Mouse (Mus musculus) stomach, embryonic 15.5 days (tissue): ENCODE measurements around the gene Nenf. TPM values are rescaled to one million over a fixed set of nuclear protein-coding genes. Genes with fewer than 3 reads are reported as not detected.
A peak's percentile ranks its signal among the peaks of the same experiment; 100 is the strongest.

Source experiments
- ATAC-seq: fragments of 200-750 bp; cut with Nextera tagmentation; 2 replicates; pipeline ENCODE4 v1.8.0; 2017; ENCODE audit warnings: low read depth, moderate number of reproducible peaks, moderate TSS enrichment; ENCODE audit not compliant: insufficient read depth, low FRiP score
- H3K27ac ChIP-seq: fragments of 300-500 bp; sonication (generic); 2 replicates; pipeline ENCODE4 v1.5.1; 2015; ENCODE audit warnings: mild to moderate bottlenecking, inconsistent platforms
- H3K27me3 ChIP-seq: fragments of 300-500 bp; sonication (generic); replicated peaks from 2 replicates; pipeline ENCODE4 v1.6.1; 2015; ENCODE audit warnings: inconsistent platforms
- H3K36me3 ChIP-seq: fragments of 300-500 bp; sonication (generic); 2 replicates; pipeline ENCODE4 v1.6.1; 2015; ENCODE audit warnings: inconsistent platforms
- H3K4me1 ChIP-seq: fragments of 300-500 bp; sonication (generic); 2 replicates; pipeline ENCODE4 v1.6.1; 2015; ENCODE audit warnings: inconsistent platforms
- H3K4me2 ChIP-seq: fragments of 300-500 bp; sonication (generic); 2 replicates; pipeline ENCODE4 v1.6.1; 2015; ENCODE audit warnings: mild to moderate bottlenecking, inconsistent platforms
- H3K4me3 ChIP-seq: fragments of 300-500 bp; sonication (generic); replicated peaks from 2 replicates; pipeline ENCODE4 v1.5.1; 2015; ENCODE audit warnings: inconsistent platforms
- H3K9ac ChIP-seq: fragments of 300-500 bp; sonication (generic); 2 replicates; pipeline ENCODE4 v1.6.1; 2015; ENCODE audit warnings: inconsistent platforms
- H3K9me3 ChIP-seq: fragments of 300-500 bp; sonication (generic); 2 replicates; pipeline ENCODE4 v1.6.1; 2016; ENCODE audit warnings: inconsistent platforms
- WGBS: fragments of 180-500 bp; shearing (Covaris S2); methylation state at CpG from one replicate; pipeline ENCODE4 v1.1.7; 2015; 5-methylcytosine and 5-hydroxymethylcytosine counted together
- polyA plus RNA-seq: library from polyadenylated mRNA; unstranded; fragments of >200 nt; fragmentation: Nextera tagmentation; extraction: Ambion mirVana; gene quantifications from 2 replicates; pipeline ENCODE4 v1.2.1, GENCODE M21; 2015

The Nenf gene
- polyA plus RNA-seq, 1 experiment from 2014 or later = 110 TPM

DNA sequence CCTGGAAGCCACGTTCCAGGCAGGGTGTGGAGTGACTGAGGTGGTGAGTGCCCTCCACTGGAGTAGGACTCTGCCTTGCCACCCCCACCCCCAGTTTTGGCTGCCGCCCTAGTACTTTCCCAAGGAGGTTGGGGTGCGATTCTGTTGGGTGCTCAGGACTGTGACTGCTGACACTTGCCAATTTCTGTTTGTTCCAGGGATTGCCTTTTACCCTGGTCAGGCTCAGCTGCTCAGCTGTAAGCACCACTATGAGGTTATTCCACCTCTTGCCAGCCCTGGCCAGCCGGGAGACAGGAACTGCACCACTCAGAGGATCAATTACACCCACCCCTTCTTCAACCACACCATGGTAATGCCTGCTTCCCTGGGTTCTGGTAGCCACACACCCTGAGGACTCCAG, 22.5 kb upstream of the Nenf start:
- no peaks in the 10 kb centered on the region for H3K4me1 ChIP-seq
- H3K9ac ChIP-seq = no peak overlapping the region
- no peak for ATAC-seq
- H3K9me3 ChIP-seq = no peaks in the 10 kb centered on the region
- no peaks in the 10 kb centered on the region for H3K27me3 ChIP-seq
- peaks cover 27% of the 10 kb centered on the region for H3K36me3 ChIP-seq
- 82% methylated on average over 4 of the region's 4 CpGs for WGBS
- H3K4me3 ChIP-seq = no peak overlapping the region
- no peak overlapping the region for H3K27ac ChIP-seq
- no peak overlapping the region for H3K4me2 ChIP-seq

- Histone ChIP-seq H3K4me1 (no peaks in the 10 kb centered on the region), H3K27ac (no peak overlapping the region), H3K9ac (no peak overlapping the region), H3K4me2 (no peak overlapping the region), H3K36me3 (peaks cover 27% of the 10 kb centered on the region), H3K9me3 (no peaks in the 10 kb centered on the region), H3K4me3 (no peak overlapping the region), H3K27me3 (no peaks in the 10 kb centered on the region)
- ATAC-seq = no peak
- WGBS = 94% methylated on average over 2 of the region's 2 CpGs
These were observed 21.9 kb upstream of the Nenf start for GRCm38 (mm10) chr1:191339876-191340275.

GRCm38 (mm10) chr1:191334500-191334899, 16.5 kb upstream of the Nenf start:
- no peak overlapping the region for H3K9ac ChIP-seq
- H3K4me3 ChIP-seq = no peak overlapping the region
- H3K36me3 ChIP-seq = peaks cover 17% of the 10 kb centered on the region
- 81% methylated on average over 5 of the region's 5 CpGs for WGBS
- no peaks in the 10 kb centered on the region for H3K4me1 ChIP-seq
- H3K27me3 ChIP-seq = no peaks in the 10 kb centered on the region
- ATAC-seq = no peak
- H3K9me3 ChIP-seq = no peaks in the 10 kb centered on the region
- no peak overlapping the region for H3K27ac ChIP-seq
- no peak overlapping the region for H3K4me2 ChIP-seq

DNA sequence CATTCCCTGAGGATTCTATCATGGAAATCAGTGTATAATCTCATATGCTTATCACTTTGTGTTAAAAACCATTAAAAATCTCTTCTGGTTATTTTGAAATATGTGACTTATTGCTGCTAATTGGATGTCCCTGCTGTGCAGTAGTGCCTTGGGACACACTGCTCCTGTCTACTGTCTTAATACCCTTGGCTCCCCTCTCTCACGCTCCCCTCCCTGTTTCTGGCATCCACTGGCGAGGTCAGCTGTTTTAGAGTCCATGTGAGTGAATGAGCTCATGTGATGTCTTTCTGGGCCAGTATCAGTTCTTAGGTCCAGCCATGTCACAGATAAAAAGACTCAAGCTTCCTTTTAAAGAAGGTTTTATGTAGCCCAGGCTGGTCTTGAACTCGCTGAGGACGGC, 12.4 kb upstream of the Nenf start:
- H3K27me3 ChIP-seq = no peaks in the 10 kb centered on the region
- H3K9me3 ChIP-seq = no peaks in the 10 kb centered on the region
- peaks cover 21% of the 10 kb centered on the region for H3K4me1 ChIP-seq
- H3K4me2 ChIP-seq = no peak overlapping the region
- no peak overlapping the region for H3K4me3 ChIP-seq
- H3K9ac ChIP-seq = no peak overlapping the region
- 0 out of 2 replicates have a peak, but pooled peaks cover 3% of the 10 kb centered on the region for H3K36me3 ChIP-seq
- H3K27ac ChIP-seq = no peak overlapping the region
- no peak for ATAC-seq
- 91% methylated on average over 4 of the region's 4 CpGs for WGBS

- Histone ChIP-seq H3K9ac (no peak overlapping the region), H3K36me3 (0 out of 2 replicates have a peak, but pooled peaks cover 3% of the 10 kb centered on the region), H3K27me3 (no peaks in the 10 kb centered on the region), H3K9me3 (no peaks in the 10 kb centered on the region), H3K4me1 (peaks cover 25% of the 10 kb centered on the region), H3K27ac (no peak overlapping the region), H3K4me2 (no peak overlapping the region), H3K4me3 (no peak overlapping the region)
- 60% methylated on average over 8 of the region's 8 CpGs for WGBS
- peak; percentile 7; the same call in 1 of the 2 replicates for ATAC-seq
These were observed 10.0 kb upstream of the Nenf start for GRCm38 (mm10) chr1:191328019-191328441.

GRCm38 (mm10) chr1:191327258-191327657, 9.3 kb upstream of the Nenf start:
- H3K27me3 ChIP-seq = no peaks in the 10 kb centered on the region
- WGBS = 72% methylated on average over 8 of the region's 8 CpGs
- H3K9me3 ChIP-seq = no peaks in the 10 kb centered on the region
- peak overlapping the region; percentile 91 for H3K4me2 ChIP-seq
- no peak for ATAC-seq
- no peak overlapping the region for H3K4me3 ChIP-seq
- no peak overlapping the region for H3K27ac ChIP-seq
- 0 out of 2 replicates have a peak, but pooled peaks cover 3% of the 10 kb centered on the region for H3K36me3 ChIP-seq
- peaks cover 25% of the 10 kb centered on the region for H3K4me1 ChIP-seq
- no peak overlapping the region for H3K9ac ChIP-seq

DNA sequence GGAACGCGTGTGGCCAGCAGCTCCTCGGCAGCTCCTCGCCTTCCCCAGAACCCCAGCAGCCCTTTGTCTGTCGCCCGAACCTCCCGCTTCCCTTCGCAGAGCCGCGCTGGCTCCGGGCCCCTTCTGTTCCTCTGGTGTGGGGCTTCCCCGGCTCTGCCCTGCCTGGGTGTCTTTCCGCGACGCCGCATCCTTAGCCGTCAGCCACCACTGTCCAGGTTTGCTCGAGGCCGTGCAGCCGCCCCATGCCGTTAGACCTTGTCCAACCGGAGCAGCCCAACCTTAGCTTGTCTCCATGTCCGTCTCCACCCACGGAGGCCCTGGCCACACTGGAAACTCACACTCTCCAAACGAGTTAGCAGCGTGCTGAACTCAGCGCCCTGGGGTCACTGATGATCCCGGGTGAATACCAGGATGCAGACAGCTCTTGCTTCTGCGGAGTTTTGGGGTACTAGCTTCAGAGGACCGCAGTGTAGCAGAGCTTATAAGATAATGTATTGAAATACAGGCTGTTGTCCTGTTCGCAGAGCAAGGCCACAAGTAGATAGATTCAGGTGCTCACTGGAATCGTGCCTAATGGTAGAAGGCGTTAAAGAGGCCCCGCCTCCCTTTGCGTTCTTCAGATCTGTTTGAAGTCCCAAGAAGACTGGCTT, 8.4 kb upstream of the Nenf start:
- H3K36me3 ChIP-seq = 0 out of 2 replicates have a peak, but pooled peaks cover 3% of the 10 kb centered on the region
- peak; percentile 54; the same call in 1 of the 2 replicates for ATAC-seq
- H3K27ac ChIP-seq = peak overlapping the region; percentile 73
- H3K4me2 ChIP-seq = peak overlapping the region; percentile 91
- WGBS = 1% methylated on average over 35 of the region's 35 CpGs
- no peaks in the 10 kb centered on the region for H3K27me3 ChIP-seq
- H3K4me1 ChIP-seq = peaks cover 25% of the 10 kb centered on the region
- peak overlapping the region; percentile 92 for H3K4me3 ChIP-seq
- peak overlapping the region; percentile 68 for H3K9ac ChIP-seq
- H3K9me3 ChIP-seq = no peaks in the 10 kb centered on the region

DNA sequence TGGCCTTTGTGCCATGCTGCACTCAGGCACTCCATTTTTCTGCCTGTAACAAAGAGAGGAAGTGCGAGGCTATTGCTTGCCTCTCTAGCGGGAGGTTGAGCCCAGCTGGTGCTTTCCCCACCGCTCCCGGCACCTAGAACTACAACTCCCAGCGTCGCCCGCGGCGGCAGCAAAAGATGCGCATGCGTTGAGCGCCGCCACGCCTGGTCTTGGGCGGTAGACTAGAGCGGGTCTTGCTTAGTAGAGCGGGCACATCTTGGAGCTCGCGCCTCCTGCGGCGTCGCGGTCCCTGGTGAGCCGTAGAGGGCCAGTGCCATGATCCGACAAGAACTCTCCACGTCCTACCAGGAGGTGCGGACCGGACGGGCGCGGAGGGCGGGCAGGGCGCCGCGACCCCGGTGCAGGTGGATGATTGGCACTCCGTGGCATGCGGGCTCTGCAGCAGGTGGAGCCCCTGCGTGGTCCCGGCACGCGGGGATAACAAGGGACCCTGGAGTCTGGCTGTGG, 7.8 kb upstream of the Nenf start, which contains the start of gene Tmem206:
Gene Tmem206 (plus strand): TSS at position 187 of the 507 bp plus-strand sequence.
- H3K9ac ChIP-seq = peak within 1 kb of the TSS; percentile 68
- H3K4me3 ChIP-seq = peak within 1 kb of the TSS; percentile 92
- ATAC-seq = peak; percentile 95
- H3K4me1 ChIP-seq = peaks cover 25% of the 10 kb centered on the region
- under 1% methylated on average over 42 of the region's 42 CpGs for WGBS
- H3K4me2 ChIP-seq = peak within 1 kb of the TSS; percentile 91
- no peaks in the 10 kb centered on the region for H3K27me3 ChIP-seq
- H3K9me3 ChIP-seq = no peaks in the 10 kb centered on the region
- 0 out of 2 replicates have a peak, but pooled peaks cover 3% of the 10 kb centered on the region for H3K36me3 ChIP-seq
- H3K27ac ChIP-seq = peak within 1 kb of the TSS; percentile 73

DNA sequence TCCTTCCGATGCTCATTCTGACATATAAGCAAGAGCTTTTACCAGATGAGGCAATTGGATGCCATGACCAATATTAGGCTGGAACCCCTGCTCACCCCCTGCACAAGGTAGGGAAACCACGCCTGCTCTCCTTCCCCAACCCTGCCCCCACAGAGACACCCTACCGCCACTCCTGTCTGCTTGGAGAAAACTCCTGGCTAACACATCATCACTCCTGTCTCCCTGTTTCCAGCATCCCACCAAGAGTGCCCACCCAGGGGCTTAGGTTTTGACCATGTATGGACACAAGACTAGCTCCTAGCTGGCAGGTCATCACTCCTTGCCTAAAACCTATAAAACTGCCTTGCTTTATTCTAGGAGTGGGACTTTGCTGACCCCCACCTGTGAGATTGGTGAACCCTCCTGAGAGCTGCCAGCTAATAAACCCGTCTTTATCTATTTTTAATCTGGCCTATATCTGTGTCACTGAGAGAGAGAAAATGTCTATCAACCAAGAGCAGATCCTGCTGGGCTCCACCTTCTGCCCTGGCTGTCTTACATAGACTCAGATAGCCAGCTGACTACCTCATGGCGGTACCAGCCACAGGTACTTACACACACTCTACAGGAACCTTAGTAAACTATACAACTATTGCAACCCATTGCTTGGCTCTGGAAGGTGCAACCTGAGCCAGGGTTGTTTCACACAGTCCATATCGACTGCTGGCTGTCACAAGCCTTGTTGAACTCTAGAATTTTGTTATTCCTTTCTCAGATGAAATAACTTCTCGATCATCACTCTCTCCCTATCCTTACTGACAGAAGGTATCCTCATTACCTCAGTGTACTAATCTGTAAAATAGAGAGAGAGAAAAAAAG, 7.0 kb upstream of the Nenf start:
- Histone ChIP-seq H3K36me3 (0 out of 2 replicates have a peak, but pooled peaks cover 2% of the 10 kb centered on the region), H3K4me1 (peaks cover 25% of the 10 kb centered on the region), H3K4me3 (peak overlapping the region; percentile 92), H3K4me2 (peak overlapping the region; percentile 91), H3K9me3 (no peaks in the 10 kb centered on the region), H3K27me3 (no peaks in the 10 kb centered on the region), H3K27ac (no peak overlapping the region), H3K9ac (no peak overlapping the region)
- 0 out of 2 replicates have a peak, but pooled peaks have one; percentile 7 for ATAC-seq
- 77% methylated on average over 7 of the region's 7 CpGs for WGBS

GRCm38 (mm10) chr1:191323381-191323780, 5.4 kb upstream of the Nenf start:
- no peaks in the 10 kb centered on the region for H3K27me3 ChIP-seq
- H3K4me2 ChIP-seq = no peak overlapping the region
- ATAC-seq = no peak
- H3K4me1 ChIP-seq = peaks cover 24% of the 10 kb centered on the region
- H3K27ac ChIP-seq = no peak overlapping the region
- no peaks in the 10 kb centered on the region for H3K36me3 ChIP-seq
- H3K9me3 ChIP-seq = no peaks in the 10 kb centered on the region
- no peak overlapping the region for H3K4me3 ChIP-seq
- 90% methylated on average over 3 of the region's 3 CpGs for WGBS
- H3K9ac ChIP-seq = no peak overlapping the region

- Histone ChIP-seq H3K27me3 (no peaks in the 10 kb centered on the region), H3K36me3 (no peaks in the 10 kb centered on the region), H3K9ac (no peak overlapping the region), H3K4me3 (no peak overlapping the region), H3K27ac (no peak overlapping the region), H3K9me3 (no peaks in the 10 kb centered on the region), H3K4me2 (no peak overlapping the region), H3K4me1 (no peaks in the 10 kb centered on the region)
- no peak for ATAC-seq
- 47% methylated on average over 5 of the region's 5 CpGs for WGBS
These were observed 692 bp upstream of the Nenf start for GRCm38 (mm10) chr1:191318686-191319085.

GRCm38 (mm10) chr1:191316818-191317217, 1.2 kb downstream of the Nenf start:
- Histone ChIP-seq H3K4me1 (no peaks in the 10 kb centered on the region), H3K9me3 (no peaks in the 10 kb centered on the region), H3K27ac (no peak overlapping the region), H3K27me3 (no peaks in the 10 kb centered on the region), H3K36me3 (no peaks in the 10 kb centered on the region), H3K4me3 (peak overlapping the region; percentile 72; the same call in 1 of the 2 replicates), H3K9ac (no peak overlapping the region), H3K4me2 (peak overlapping the region; percentile 70)
- ATAC-seq = no peak
- WGBS = 71% methylated on average over 8 of the region's 8 CpGs
